Mouse (Mus musculus) T-cell, adult 2 months (primary cell): Measurements from ENCODE around the gene Rbp2.

Source experiments
- DNase-seq: peaks from one replicate; pipeline ENCODE4 v3.0.0; 2022; ENCODE audit warnings: low spot score

Gene Rbp2

GRCm38 (mm10) chr9:98485815-98486214, at the start of gene Rbp2:
Gene Rbp2, plus strand, starts transcription at chr9:98486115.
- DNase-seq: no peak

- DNase-seq: no peak
Observed at GRCm38 (mm10) chr9:98437819-98438218, 48.1 kb upstream of the Rbp2 start.

GRCm38 (mm10) chr9:98439091-98439490, 46.8 kb upstream of the Rbp2 start:
- no peak for DNase-seq

GRCm38 (mm10) chr9:98442638-98443037, 43.3 kb upstream of the Rbp2 start:
- no peak for DNase-seq

- no peak for DNase-seq
Observed at GRCm38 (mm10) chr9:98445359-98446149, 40.4 kb upstream of the Rbp2 start.

- DNase-seq: no peak
Observed at GRCm38 (mm10) chr9:98450976-98451375, 34.9 kb upstream of the Rbp2 start.

- no peak for DNase-seq
Observed at GRCm38 (mm10) chr9:98466709-98467108, 19.2 kb upstream of the Rbp2 start.

GRCm38 (mm10) chr9:98480172-98480749, 5.7 kb upstream of the Rbp2 start:
- no peak for DNase-seq

- no peak for DNase-seq
Observed at GRCm38 (mm10) chr9:98482256-98482655, 3.7 kb upstream of the Rbp2 start.

GRCm38 (mm10) chr9:98485020-98485419, 895 bp upstream of the Rbp2 start:
- DNase-seq: no peak

- no peak for DNase-seq
Observed at GRCm38 (mm10) chr9:98487273-98487672, 1.4 kb downstream of the Rbp2 start.

- no peak for DNase-seq
Observed at GRCm38 (mm10) chr9:98489532-98489931, 3.6 kb downstream of the Rbp2 start.

- DNase-seq: no peak
Observed at GRCm38 (mm10) chr9:98490128-98490527, 4.2 kb downstream of the Rbp2 start.

GRCm38 (mm10) chr9:98491071-98491470, 5.2 kb downstream of the Rbp2 start:
- no peak for DNase-seq

- DNase-seq: no peak
Observed at GRCm38 (mm10) chr9:98492212-98492611, 6.3 kb downstream of the Rbp2 start.

- no peak for DNase-seq
Observed at GRCm38 (mm10) chr9:98492821-98493220, 6.9 kb downstream of the Rbp2 start.

GRCm38 (mm10) chr9:98497157-98497556, 11.2 kb downstream of the Rbp2 start:
- no peak for DNase-seq

GRCm38 (mm10) chr9:98497990-98498389, 12.1 kb downstream of the Rbp2 start:
- no peak for DNase-seq

- DNase-seq: no peak
Observed at GRCm38 (mm10) chr9:98498717-98499268, 12.9 kb downstream of the Rbp2 start.

- no peak for DNase-seq
Observed at GRCm38 (mm10) chr9:98499601-98500000, 13.7 kb downstream of the Rbp2 start.

GRCm38 (mm10) chr9:98507480-98507879, 21.6 kb downstream of the Rbp2 start:
- DNase-seq: no peak

- no peak for DNase-seq
Observed at GRCm38 (mm10) chr9:98510363-98511055, 24.6 kb downstream of the Rbp2 start.

GRCm38 (mm10) chr9:98523872-98524271, 38.0 kb downstream of the Rbp2 start:
- DNase-seq: no peak
